Mouse (Mus musculus) heart, embryonic 11.5 days (tissue): ENCODE data around the gene Olfr1428. TPM values are rescaled to one million over a fixed set of nuclear protein-coding genes. Genes with fewer than 3 reads are reported as not detected.
"Not testable (repeated sequence)": the region's sequence is repeated elsewhere in the genome, so short reads cannot be mapped to it uniquely, and the experiment has no call there.

Source experiments
- ATAC-seq: fragments of 200-750 bp; cut with Nextera tagmentation; replicated peaks from 2 replicates; pipeline ENCODE4 v1.8.0; 2017; ENCODE audit warnings: moderate library complexity; ENCODE audit not compliant: insufficient number of reproducible peaks, low FRiP score, low TSS enrichment
- H3K27ac ChIP-seq: fragments of 300-500 bp; sonication (generic); 2 replicates; pipeline ENCODE4 v1.5.1; 2014; ENCODE audit warnings: mild to moderate bottlenecking, low read depth, low read length
- H3K27me3 ChIP-seq: fragments of 300-500 bp; sonication (generic); 2 replicates; pipeline ENCODE4 v1.6.1; 2014; ENCODE audit warnings: mild to moderate bottlenecking, low read length, mixed read lengths; ENCODE audit not compliant: control insufficient read depth, insufficient read depth
- H3K36me3 ChIP-seq: fragments of 300-500 bp; sonication (generic); 2 replicates; pipeline ENCODE4 v1.6.1; 2014; ENCODE audit warnings: mild to moderate bottlenecking, low read length, moderate library complexity, mixed read lengths; ENCODE audit not compliant: control insufficient read depth, insufficient read depth
- H3K4me1 ChIP-seq: fragments of 300-500 bp; sonication (generic); 2 replicates; pipeline ENCODE4 v1.6.1; 2014; ENCODE audit warnings: low read length; ENCODE audit not compliant: control insufficient read depth, insufficient read depth
- H3K4me2 ChIP-seq: fragments of 300-500 bp; sonication (generic); 2 replicates; pipeline ENCODE4 v1.6.1; 2014; ENCODE audit warnings: mild to moderate bottlenecking, moderate library complexity
- H3K4me3 ChIP-seq: fragments of 300-500 bp; sonication (generic); 2 replicates; pipeline ENCODE4 v1.5.1; 2014; ENCODE audit warnings: low read depth, low read length
- H3K9ac ChIP-seq: fragments of 300-500 bp; sonication (generic); 2 replicates; pipeline ENCODE4 v1.6.1; 2014; ENCODE audit warnings: mild to moderate bottlenecking, low read depth, low read length, moderate library complexity
- H3K9me3 ChIP-seq: fragments of 300-500 bp; sonication (generic); replicated peaks from 2 replicates; pipeline ENCODE4 v1.6.1; 2016; ENCODE audit warnings: low read length; ENCODE audit not compliant: control insufficient read depth
- WGBS: fragments of 180-500 bp; shearing (Covaris S2); extraction: QIAGEN DNeasy Blood & Tissue Kit; methylation state at CpG from one replicate; pipeline ENCODE4 v1.1.7; 2014; ENCODE audit not compliant: insufficient replicate concordance; 5-methylcytosine and 5-hydroxymethylcytosine counted together
- polyA plus RNA-seq: library from polyadenylated mRNA; unstranded; fragments of >200 nt; fragmentation: Nextera tagmentation; extraction: Ambion mirVana; gene quantifications from 2 replicates; pipeline ENCODE4 v1.2.1, GENCODE M21; 2014

Olfr1428 gene
- polyA plus RNA-seq, 1 experiment from 2014 or later: not detected

DNA sequence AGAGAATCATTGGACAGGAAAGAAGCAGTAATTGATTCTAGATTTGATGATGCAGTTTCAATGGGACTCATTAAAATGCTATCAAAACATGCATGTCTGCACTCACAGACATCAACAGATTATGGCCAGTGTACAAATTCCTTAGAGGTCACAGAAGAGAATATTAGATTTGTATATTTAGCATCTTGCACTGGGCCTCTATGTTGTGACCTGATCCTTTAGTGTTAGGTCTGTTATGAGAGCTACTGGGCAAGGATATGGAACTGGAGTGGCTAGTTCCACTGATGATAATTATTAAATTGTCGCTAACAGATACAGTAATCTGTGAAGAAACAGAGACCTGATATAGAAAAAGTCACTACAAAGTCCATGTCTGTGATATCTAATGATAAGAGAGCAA, 23.8 kb downstream of the Olfr1428 start, which contains the start of gene Olfr1426:
Olfr1426 (minus strand) TSS at position 101 of the 400 bp plus-strand sequence.
- no peak within 1 kb of the TSS for H3K4me2 ChIP-seq
- no peaks in the 10 kb centered on the region for H3K4me1 ChIP-seq
- WGBS: 66% methylated on average over 1 of the region's 1 CpGs
- H3K9ac ChIP-seq: no peak within 1 kb of the TSS
- no peaks in the 10 kb centered on the region for H3K27me3 ChIP-seq
- no peak for ATAC-seq
- H3K9me3 ChIP-seq: no peaks in the 10 kb centered on the region
- H3K4me3 ChIP-seq: no peak within 1 kb of the TSS
- H3K36me3 ChIP-seq: no peaks in the 10 kb centered on the region
- H3K27ac ChIP-seq: no peak within 1 kb of the TSS

DNA sequence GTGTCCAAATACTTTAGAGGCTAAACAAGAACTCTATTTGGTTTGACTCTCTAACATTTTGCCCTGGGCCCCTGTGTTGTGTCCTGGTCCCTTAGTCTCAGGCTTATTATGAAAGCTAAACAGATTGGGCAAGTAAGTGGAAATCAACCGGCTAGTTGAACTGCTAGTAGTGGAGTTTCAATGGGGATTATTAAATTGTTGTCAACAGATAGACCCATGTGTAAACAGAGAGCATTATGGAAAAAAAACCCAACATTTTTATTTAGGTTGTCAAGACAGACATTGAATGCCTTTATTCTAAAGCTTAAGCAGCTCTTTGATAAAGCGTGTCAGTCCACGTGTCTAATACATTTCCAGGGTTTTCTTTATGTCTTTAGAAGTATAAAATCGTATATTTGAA, 38.1 kb downstream of the Olfr1428 start, which contains the start of gene Olfr1425:
Olfr1425 (minus strand) TSS at position 101 of the 400 bp plus-strand sequence.
- not testable (repeated sequence) for ATAC-seq

DNA sequence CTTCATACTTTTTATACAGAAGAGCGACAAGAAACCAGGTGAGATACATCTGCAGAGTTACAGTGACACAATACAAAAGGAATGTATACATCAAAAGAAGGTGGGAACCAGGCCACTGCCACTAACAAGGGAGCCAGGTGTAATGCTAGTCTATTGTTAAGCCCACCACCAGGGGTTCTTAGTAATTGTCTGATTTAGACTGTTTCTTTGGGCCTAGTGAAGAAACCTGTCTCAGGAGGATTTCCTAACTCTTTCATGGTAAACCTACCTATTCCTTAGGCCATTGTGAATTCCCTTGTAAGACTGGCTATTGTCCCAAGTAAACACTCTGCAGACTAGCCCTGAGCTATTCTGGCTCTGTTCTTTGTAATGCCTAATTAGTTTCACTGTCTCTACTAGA, 46.2 kb downstream of the Olfr1428 start:
- not testable (repeated sequence) for H3K4me1 ChIP-seq, H3K27ac ChIP-seq, H3K4me3 ChIP-seq, H3K9me3 ChIP-seq, H3K9ac ChIP-seq, H3K36me3 ChIP-seq, ATAC-seq, H3K4me2 ChIP-seq, H3K27me3 ChIP-seq
- WGBS: 76% methylated on average over 1 of the region's 1 CpGs

More for the DNA sequence above, 38.1 kb downstream of the Olfr1428 start, which contains the start of gene Olfr1425:
- not testable (repeated sequence) for H3K9ac ChIP-seq, H3K27ac ChIP-seq, H3K4me1 ChIP-seq, H3K27me3 ChIP-seq, H3K4me3 ChIP-seq, H3K9me3 ChIP-seq, H3K36me3 ChIP-seq, H3K4me2 ChIP-seq
- 80% methylated on average over 4 of the region's 4 CpGs for WGBS

DNA sequence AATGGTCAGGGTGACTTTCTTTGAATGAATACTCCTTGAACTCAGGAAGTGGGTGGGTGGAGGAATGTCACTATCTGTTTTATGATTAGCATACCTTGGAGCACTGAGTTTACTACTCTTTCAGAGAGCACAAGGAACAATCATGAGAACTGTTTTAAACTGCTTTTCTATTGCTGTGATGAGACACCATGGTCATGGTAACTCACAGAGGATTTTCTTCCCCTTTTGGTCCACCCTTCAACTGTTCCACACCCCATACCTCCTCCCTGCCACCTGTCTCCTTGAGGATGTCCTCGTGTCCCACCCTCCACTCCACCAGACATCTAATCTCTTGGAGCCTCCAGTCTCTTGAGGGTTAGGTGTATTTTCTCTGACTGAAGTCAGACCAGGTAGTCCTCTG, 47.9 kb downstream of the Olfr1428 start:
- H3K4me2 ChIP-seq, H3K36me3 ChIP-seq, H3K4me3 ChIP-seq, H3K27me3 ChIP-seq, H3K4me1 ChIP-seq, H3K9me3 ChIP-seq, H3K9ac ChIP-seq, ATAC-seq, H3K27ac ChIP-seq: not testable (repeated sequence)
- 48% methylated on average over 1 of the region's 1 CpGs for WGBS

DNA sequence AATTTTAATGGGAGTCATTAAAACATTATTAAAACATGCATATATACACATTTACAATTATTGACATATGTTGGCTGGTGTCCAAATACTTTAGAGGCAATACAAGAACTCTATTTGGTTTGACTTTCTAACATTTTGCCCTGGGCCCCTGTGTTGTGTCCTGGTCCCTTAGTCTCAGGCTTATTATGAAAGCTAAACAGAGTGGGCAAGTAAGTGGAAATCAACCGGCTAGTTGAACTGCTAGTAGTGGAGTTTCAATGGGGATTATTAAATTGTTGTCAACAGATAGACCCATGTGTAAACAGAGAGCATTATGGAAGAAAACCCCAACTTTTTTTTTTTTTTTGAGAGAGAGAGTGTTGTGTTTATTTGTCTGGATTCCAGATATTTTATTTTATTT, 53.1 kb downstream of the Olfr1428 start, which contains the start of gene Olfr1424:
Olfr1424 (minus strand) TSS at position 101 of the 400 bp plus-strand sequence.
- 83% methylated on average over 1 of the region's 1 CpGs for WGBS
- H3K4me3 ChIP-seq, H3K36me3 ChIP-seq, H3K4me2 ChIP-seq, H3K9ac ChIP-seq, H3K4me1 ChIP-seq, H3K9me3 ChIP-seq, H3K27me3 ChIP-seq, H3K27ac ChIP-seq, ATAC-seq: not testable (repeated sequence)

Other genes with a start within 250 kb of the Olfr1428 start
- gene Olfr1419, start 240.8 kb downstream of the Olfr1428 start, polyA plus RNA-seq: not detected in 2 replicates
- 0.29 TPM in 1 of 2 replicates, not detected in the other for gene Olfr1420, start 229.3 kb downstream of the Olfr1428 start, polyA plus RNA-seq
- 22.9 and 23.3 TPM in 2 replicates for gene Patl1, start 203.5 kb downstream of the Olfr1428 start, polyA plus RNA-seq
- 8.6 and 11.8 TPM in 2 replicates for gene Osbp, start 150.0 kb downstream of the Olfr1428 start, polyA plus RNA-seq
- gene Olfr1423, start 74.6 kb downstream of the Olfr1428 start, polyA plus RNA-seq: not detected in 2 replicates
- gene Olfr1424, start 53.2 kb downstream of the Olfr1428 start, polyA plus RNA-seq: not detected in 2 replicates
- gene Olfr1425, start 38.2 kb downstream of the Olfr1428 start, polyA plus RNA-seq: not detected in 2 replicates
- gene Olfr1426, start 23.9 kb downstream of the Olfr1428 start, polyA plus RNA-seq: not detected in 2 replicates
- gene Olfr1427, start 12.6 kb downstream of the Olfr1428 start, polyA plus RNA-seq: not detected in 2 replicates
- not detected in 2 replicates for gene Olfr76, start 7.3 kb upstream of the Olfr1428 start, polyA plus RNA-seq
- not detected in 2 replicates for gene Olfr1555-ps1, start 54.2 kb upstream of the Olfr1428 start, polyA plus RNA-seq
- gene Olfr1431, start 84.7 kb upstream of the Olfr1428 start, polyA plus RNA-seq: not detected in 2 replicates
- not detected in 2 replicates for gene Olfr1432, start 116.7 kb upstream of the Olfr1428 start, polyA plus RNA-seq
- gene Olfr262, start 125.8 kb upstream of the Olfr1428 start, polyA plus RNA-seq: not detected in 2 replicates
- not detected in 2 replicates for gene Olfr235, start 145.1 kb upstream of the Olfr1428 start, polyA plus RNA-seq
- gene Olfr1434, start 164.0 kb upstream of the Olfr1428 start, polyA plus RNA-seq: not detected in 2 replicates
- not detected in 2 replicates for gene Olfr1436, start 183.2 kb upstream of the Olfr1428 start, polyA plus RNA-seq
- not detected in 2 replicates for gene Olfr1437, start 209.2 kb upstream of the Olfr1428 start, polyA plus RNA-seq
- not detected in 2 replicates for gene Olfr1438-ps1, start 220.0 kb upstream of the Olfr1428 start, polyA plus RNA-seq